Mouse (Mus musculus) embryo, embryonic 10.5 days (tissue): ENCODE results near the gene Slc1a5.

Experiments used
- DNase-seq: peaks from one replicate; pipeline ENCODE4 v3.0.0-alpha.2; 2015; ENCODE audit warnings: low spot score

Gene Slc1a5

DNA sequence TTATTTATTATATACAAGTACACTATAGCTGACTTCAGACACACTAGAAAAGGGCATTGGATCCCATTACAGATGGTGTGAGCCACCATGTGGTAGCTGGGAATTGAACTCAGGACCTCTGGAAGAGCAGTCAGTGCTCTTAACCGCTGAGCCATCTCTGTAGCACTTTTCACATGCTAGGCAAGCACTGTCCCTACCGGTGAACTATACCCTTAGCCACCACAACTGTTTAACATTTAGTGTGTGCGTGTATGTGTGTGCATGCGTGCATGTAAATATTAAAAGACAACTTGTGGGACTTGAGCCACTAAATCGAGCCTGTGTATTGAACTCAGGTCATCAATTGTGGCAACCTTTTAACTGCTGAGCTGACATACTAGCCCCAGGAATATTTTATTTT, 65.6 kb downstream of the Slc1a5 start:
- no peak for DNase-seq

DNA sequence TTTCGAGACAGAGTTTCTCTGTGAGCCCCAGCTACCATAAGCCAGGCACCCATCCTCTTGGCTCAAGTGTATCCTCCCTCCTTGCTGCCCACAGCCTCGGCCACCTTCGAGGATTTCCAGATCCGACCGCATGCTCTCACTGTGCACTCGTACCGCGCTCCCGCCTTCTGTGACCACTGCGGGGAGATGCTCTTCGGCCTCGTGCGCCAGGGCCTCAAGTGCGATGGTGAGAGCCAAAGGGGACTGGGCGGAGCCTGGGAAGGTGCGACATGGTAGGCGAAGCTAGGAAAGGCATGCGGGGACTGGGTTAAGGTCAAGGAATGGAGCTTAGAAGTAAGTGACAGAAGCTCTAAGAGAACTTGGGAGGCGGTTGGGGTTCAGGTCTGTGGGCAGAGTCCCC, 66.4 kb downstream of the Slc1a5 start:
- DNase-seq: no peak
